Mouse (Mus musculus): ENCODE measurements around the gene Lrig3. TPM values are rescaled to one million over a fixed set of nuclear protein-coding genes. Genes with fewer than 3 reads are reported as not detected.
A peak's percentile ranks its signal among the peaks of the same experiment; 100 is the strongest.

The Lrig3 gene
- total RNA-seq, 2 experiments from 2014 or later, result 1.1 to 1.5 TPM

DNA sequence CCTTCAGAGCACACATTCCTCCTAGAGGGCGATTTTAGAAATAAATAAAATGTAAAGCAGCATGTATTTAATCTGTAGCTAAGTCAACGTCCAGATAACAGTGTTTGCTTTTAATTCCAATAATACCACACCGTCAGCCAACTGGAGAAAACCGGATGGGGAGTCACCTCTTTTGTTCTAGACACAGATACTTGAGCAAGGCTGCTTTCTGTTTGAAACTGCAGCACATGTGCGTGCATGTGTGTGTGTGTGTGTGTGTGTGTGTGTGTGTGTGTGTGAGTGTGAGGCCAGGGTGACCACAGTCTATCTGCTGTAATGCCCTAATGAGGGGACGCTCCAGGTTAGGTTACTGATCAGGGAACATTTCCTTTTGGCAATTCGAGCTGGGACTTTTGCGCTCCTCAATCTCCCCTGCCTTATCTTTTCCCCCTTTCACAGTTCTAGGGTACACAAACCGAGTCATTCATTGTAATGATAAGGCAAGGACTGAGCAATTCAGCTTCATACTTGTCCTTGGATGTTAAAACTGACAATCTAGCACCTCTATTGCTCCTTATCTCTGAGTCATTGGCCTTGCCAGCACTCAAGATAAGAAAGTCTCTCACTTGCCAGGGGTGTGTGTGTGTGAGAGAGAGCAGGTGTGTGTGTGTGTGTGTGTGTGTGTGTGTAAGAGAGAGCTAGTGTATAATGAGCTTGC, 4.4 kb upstream of the Lrig3 start:
- no peak for ATAC-seq (ENCODE audit: poor library complexity, severe bottlenecking)

DNA sequence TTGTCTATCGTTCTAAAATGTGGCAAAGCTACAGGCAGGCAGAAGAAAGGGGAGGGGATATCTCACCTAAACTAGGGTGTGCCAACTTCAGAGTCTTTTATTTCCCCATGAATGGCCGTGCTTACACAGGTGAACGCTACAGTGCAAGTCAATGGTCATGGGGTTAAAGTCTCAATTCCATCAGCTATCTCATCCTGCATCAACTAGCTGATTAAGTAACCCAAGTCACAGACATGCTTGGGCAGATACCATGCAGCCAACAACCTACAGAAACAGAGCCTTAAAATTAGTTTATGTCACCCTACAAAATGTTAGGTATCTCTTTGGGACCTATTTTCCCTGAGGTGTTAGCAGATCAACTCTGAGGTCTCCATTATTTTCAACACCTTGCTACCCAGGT, 1.3 kb upstream of the Lrig3 start:
- no peak for ATAC-seq (ENCODE audit: poor library complexity, severe bottlenecking)

DNA sequence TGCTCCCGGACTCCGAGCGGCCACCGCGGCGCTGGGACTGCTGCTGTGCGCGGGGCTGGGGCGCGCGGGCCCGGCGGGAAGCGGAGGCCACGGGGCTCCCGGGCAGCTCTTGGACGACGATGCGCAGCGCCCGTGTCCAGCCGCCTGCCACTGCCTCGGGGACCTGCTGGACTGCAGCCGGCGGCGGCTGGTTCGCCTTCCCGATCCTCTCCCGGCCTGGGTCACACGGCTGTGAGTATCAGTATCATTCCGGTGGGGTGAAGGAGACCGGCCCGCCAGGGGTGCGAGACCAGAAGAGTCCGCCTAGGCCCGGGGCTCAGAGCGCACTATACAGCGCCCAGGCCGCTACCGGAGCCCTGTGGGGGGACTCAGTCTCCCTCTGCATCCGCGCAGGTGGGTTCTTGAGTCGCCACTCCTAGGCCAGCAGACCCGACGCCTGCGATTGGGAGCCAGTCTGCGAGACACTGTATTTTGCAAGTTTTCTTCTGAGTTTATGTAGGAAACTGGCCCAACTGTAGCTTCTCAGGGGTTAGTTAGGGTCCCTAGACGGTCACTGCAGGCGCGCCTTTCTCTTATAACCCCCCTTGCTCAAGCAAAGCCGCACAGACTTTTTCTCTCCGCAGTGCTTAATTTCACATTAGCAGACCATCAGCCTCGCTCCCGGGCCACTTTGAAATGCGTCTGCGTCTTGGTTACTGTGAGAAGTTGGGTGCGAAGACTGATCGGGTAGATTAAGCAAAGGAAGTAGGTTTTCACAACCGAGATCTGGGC, 698 bp downstream of the Lrig3 start:
- peak; percentile 45 for ATAC-seq (ENCODE audit: poor library complexity, severe bottlenecking)

DNA sequence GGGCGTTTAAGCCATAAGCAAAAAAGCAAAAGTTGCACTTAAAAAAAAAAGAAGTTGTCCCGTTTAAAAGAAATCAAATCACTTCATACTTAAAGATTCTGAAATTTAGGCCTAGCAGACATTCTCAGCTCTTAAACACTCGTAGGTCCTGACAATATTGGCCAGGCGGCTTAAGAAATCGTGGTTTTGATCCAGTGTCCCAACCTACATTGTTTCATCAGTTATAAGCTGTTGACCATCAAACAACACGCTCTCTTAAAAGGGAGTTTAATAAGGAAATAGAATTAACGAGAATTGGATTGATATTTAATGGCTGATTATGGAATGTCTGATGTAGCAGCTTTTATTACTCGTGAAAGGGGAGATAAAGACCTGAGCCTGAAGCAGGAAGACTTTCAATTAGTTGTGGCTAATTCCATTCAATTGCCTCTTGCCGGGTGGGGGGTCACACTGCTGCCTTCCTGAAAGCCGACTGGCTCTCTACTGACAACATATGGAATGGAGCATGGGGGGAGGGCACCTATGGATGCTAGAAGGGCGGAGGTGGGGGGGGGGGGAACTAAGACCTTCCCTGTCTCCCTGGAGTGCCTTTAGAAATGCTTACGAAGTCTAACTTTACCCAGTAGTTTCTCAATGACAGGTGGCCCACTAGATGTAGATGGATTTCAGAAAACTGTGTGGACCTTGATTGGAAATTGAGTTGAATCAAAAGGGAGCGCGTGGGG, 1.6 kb downstream of the Lrig3 start:
- no peak for ATAC-seq (ENCODE audit: poor library complexity, severe bottlenecking)

DNA sequence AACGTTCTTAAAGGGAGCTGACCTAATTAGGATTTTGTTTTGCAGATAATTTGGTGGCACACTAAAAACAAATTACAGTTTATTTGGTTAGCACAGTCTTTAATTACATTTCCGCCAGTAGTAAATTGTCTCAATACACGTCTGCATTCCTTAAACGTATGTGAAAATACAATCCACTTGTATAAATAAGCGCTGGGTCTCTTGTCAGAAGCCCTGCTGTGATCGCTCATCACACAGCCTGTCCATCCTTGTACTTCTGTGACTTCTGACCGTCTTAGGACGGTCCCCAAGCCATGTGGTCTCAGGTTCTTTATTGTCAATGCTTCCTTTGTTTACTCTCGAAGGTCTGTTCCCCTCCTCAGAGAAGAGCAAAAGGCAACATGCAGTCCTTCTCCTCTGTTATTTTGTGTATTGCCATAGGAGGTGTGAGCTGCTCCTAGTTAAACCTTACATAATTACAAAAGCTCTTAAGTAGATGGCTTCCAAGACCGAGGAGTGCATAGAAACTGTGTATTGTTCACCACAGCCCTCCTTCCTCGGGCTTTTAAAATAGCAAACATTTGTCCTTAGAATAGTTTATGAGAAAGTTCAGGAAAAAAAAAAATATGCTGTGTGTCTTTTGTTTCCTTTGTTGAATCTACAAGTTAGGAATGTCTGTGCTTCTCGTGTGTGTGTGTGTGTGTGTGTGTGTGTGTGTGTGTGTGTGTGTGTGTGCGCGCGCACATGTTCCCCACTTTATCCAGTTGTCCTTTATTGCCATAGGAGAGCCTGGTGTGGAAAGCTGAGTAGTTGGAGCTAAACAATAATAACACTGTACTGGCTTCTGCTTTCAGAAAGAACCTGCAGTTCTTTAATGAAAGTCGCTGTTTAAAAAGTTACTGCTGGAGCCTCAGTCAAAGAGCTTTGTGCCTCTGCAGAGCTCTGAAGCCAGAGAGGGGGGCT, 2.5 kb downstream of the Lrig3 start:
- ATAC-seq (ENCODE audit: poor library complexity, severe bottlenecking), result no peak

GRCm38 (mm10) chr10:125969133-125969490, 3.1 kb downstream of the Lrig3 start:
- ATAC-seq (ENCODE audit: poor library complexity, severe bottlenecking), result no peak

GRCm38 (mm10) chr10:125970031-125970430, 4.1 kb downstream of the Lrig3 start:
- no peak for ATAC-seq (ENCODE audit: poor library complexity, severe bottlenecking)

- ATAC-seq (ENCODE audit: poor library complexity, severe bottlenecking), result no peak
Measured at GRCm38 (mm10) chr10:125970500-125970899, 4.5 kb downstream of the Lrig3 start.

- no peak for ATAC-seq (ENCODE audit: poor library complexity, severe bottlenecking)
Measured at GRCm38 (mm10) chr10:125973726-125974125, 7.8 kb downstream of the Lrig3 start.

GRCm38 (mm10) chr10:125981938-125982337, 16.0 kb downstream of the Lrig3 start:
- ATAC-seq (ENCODE audit: poor library complexity, severe bottlenecking), result no peak

DNA sequence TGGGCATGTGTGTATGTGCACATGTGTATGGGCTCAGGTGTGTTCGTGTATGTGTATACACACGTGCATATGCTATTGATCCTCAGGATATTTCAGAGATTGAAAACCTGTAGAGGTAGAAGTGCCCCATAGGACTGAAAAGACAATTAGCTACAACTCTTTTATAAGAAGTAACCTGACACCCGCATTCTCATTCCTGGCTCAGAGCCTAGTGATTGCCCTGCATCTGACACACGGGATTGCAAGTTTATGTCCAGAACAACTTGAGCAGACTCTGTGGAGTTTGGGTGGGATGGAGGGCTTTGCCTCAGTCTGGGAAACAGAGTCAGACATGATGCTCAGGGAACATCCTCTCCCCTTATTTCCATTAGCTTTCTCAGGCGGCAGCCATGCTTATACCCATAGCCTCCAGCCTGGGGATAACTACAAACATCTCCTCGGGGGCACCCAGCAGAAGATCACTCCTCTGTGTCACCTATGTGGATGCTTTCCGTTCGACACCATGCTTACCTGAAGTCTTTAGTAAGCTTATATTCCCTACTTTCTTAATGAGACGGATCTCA, 18.6 kb downstream of the Lrig3 start:
- no peak for ATAC-seq (ENCODE audit: poor library complexity, severe bottlenecking)

GRCm38 (mm10) chr10:125985795-125986194, 19.8 kb downstream of the Lrig3 start:
- ATAC-seq (ENCODE audit: poor library complexity, severe bottlenecking), result no peak

GRCm38 (mm10) chr10:125986443-125986842, 20.5 kb downstream of the Lrig3 start:
- no peak for ATAC-seq (ENCODE audit: poor library complexity, severe bottlenecking)

- ATAC-seq (ENCODE audit: poor library complexity, severe bottlenecking), result no peak
Measured at GRCm38 (mm10) chr10:125987307-125987706, 21.3 kb downstream of the Lrig3 start.

- no peak for ATAC-seq (ENCODE audit: poor library complexity, severe bottlenecking)
Measured at GRCm38 (mm10) chr10:125988037-125988436, 22.1 kb downstream of the Lrig3 start.

- no peak for ATAC-seq (ENCODE audit: poor library complexity, severe bottlenecking)
Measured at GRCm38 (mm10) chr10:125989890-125990289, 23.9 kb downstream of the Lrig3 start.

DNA sequence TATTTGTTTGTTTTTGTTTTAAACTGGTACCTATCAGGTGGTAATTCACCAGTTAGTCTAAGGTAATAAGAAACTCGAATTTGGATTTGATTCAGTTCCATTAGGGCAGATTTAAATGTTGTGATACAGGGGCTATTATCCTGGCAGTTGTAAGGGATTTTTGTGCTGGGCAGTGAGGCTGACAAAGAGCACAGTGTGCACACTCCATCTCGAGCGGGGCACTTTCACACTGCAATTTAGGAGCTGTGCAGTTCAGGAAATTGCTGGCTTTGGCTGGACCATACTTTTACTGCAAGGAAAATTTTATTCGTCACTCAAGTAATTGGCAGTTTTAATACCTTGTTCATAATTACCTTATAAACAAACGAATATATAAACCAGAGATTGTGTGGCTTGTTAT, 24.4 kb downstream of the Lrig3 start:
- ATAC-seq (ENCODE audit: poor library complexity, severe bottlenecking), result no peak

DNA sequence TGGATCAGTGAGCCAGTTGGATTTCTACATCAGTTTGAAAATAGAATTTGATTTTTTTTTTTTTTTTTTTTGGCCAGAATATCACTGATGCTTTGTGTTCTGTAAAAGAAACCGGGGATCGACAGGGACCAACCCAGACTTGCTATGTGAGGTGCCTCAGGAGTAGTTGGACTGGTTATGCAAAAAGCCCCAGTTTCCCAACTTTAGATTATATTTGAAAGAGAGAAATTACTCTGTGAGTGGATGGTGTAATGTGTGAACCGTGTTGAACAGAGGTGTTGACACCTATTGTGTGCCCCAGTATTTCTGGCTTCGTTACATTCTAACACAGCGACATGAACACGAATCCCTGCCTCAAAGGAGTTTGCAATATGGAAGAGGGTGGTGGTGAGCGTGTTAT, 25.9 kb downstream of the Lrig3 start:
- ATAC-seq (ENCODE audit: poor library complexity, severe bottlenecking), result no peak

- peak; percentile 98 for ATAC-seq (ENCODE audit: poor library complexity, severe bottlenecking)
Measured at GRCm38 (mm10) chr10:125994855-125995254, 28.9 kb downstream of the Lrig3 start.

- ATAC-seq (ENCODE audit: poor library complexity, severe bottlenecking), result no peak
Measured at GRCm38 (mm10) chr10:125995701-125996100, 29.7 kb downstream of the Lrig3 start.

All from megakaryocyte, adult 5-6 weeks (primary cell).